Mouse (Mus musculus) heart, adult 8-10 months (tissue): ENCODE measurements around the gene Gas2l1. TPM values are rescaled to one million over a fixed set of nuclear protein-coding genes. Genes with fewer than 3 reads are reported as not detected.

Experiments
- DNase-seq: peaks from one replicate; pipeline ENCODE4 v3.0.0; 2022; ENCODE audit warnings: low spot score
- total RNA-seq, 4 experiments: library from RNA; stranded (reverse); gene quantifications; 2 replicates each; pipeline ENCODE4 v1.2.4; 2022

Gene Gas2l1
- total RNA-seq, 4 experiments from 2014 or later, result 13.8 to 18.1 (median 15.6) TPM

- no peak for DNase-seq
Observed at GRCm38 (mm10) chr11:5064282-5065055, 658 bp downstream of the Gas2l1 start.

DNA sequence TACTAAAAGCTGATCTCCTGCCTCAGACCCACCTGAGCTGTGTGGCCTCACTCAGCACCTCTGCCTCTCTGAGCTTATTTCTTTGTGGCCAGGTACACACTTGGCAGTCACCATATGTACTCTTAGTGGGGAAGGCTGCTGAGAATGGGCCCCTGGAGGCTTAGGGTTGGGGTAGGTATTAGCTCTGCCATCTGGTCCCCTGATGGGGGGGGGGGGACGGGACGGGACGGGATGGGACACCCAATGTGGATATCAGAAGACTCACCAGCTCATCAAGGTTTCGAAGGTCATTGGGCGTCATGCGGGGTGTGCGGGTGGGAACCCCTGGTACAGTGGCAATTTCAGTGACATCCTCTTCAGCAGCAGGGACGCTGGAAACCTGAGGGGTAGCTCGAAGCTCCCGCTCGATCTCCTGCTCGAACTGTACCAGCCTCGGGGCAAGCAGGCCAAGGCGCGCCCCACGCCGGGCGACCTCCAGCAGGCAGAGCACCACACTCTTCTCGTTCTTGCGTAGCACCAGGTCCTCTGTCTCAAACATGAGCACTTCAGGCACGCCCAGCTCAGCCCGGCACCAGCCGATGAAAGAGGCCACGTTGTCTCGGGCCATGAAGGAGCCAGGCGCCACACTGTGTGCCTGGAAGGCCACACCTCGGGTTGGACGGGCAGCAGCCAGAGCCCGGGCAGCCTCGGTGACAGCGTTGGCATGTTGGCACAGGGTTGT is 1.4 kb downstream of the Gas2l1 start:
- DNase-seq, result no peak

DNA sequence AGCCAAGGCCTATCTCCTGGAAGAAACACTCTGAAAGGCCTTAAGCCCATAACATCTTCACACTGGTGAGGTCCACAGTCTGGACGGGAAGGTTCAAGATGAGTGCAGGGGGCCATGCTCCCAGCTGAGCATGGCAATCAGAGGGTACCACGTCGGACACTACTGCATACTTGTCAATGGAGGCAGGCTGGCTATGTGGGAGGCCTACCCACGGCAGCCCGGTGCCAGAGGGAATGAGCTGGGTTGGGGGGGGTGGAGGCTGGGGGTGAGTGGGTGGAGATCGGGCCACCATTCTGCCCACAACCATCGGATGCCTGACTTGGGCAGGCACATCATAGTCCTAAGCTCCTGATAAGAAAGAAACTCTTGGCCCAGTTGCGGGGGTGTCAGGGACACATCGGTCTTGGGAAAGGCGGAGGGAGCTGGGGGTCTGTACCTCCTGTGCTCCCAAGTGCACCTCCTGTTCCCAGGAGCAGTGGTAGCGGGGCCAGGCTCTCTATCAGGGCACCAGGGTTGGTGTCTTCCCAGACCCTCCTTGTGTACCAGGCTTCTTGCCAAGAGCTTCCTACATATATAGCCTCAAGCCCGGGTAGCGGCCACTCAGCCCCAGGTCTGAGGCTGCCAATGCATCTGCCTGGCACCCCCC is 2.1 kb downstream of the Gas2l1 start:
- no peak for DNase-seq

DNA sequence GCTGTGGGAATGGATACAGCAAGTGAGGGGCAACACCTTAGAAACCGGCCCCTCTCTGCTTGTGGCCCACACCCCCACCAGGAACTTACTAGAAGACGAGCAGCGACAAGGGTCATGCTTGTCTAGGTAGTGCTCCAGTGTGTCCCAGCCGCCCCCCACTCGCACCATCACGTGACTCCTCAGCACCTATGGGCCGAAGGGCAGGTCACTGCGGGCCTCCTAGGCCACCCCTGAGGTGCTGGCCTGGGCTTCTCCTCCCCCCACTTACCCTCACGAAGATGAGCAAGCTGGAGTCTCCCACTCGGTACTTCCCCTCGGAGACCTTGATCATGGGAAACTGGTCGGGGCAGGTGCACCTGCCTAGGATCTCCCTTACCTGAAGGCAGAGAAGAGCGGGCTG is 2.8 kb downstream of the Gas2l1 start:
- DNase-seq, result no peak

DNA sequence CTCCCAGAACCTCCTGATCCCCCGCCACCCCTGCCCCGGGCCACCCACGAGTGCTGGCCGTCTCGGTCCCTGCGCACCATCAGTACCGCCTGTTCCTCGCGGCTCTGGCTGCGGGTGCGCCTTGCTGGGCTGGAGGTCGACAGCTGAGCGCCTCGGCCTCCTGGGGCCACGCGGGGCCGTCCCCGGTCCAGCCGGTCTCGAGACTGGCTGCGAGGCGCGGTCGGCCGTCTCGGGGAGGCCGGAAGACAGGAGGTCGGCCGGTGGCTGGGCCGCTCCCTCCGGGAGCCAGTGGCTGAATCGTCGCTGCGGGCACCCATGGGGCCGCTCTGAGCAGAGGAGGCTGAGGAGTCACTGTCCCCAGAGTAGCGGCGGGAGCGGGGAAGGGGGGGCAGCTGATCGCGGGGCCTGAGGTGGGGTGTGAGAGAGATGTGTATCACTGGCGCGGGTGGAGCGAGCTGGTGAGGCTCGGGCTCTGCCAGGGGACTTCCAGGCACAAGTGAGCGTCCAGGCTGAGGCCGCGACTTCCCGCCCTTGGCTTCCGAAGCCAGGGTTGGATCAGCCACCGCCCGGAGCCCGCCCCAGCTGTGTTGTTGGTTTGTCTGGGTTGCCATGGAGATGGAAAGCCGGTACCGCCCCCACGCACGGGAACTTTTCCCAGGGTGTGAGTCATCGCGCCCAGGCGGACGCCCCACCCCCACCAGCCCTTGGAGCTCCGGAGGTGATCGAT is 3.6 kb downstream of the Gas2l1 start:
- DNase-seq, result peak; percentile 98

DNA sequence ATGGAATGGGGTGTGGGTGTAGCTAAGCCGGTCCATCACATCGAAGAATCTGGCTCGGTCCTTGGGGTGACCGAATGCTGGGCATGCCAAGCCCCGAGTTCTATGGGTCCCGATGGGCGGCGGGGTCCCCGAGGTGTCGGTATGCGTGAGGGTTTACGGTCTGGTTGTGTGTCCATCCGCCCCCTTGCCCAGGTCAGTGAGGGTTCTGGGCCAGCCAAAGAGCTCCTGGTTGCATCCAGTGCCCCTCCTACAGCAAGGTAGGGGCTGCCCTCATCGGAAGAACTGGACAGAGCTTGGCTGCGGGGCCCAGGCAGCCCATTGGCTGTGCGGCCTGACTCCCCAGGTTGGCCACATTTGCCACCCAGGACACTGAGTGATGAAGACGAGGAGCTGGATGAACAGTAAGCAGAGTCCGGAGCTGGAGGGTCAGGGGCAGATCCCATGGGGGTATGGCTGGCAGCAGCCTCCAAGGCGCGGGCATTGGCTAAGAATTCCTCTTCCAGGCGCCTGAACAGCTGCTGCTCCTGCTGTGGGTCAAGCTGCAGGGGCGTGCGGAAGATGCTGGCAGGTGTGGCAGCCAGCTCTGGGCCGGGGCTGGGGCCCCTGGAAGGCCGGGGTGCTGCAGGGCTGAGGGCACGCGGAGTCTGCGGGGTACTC is 4.2 kb downstream of the Gas2l1 start:
- peak; percentile 18 for DNase-seq

DNA sequence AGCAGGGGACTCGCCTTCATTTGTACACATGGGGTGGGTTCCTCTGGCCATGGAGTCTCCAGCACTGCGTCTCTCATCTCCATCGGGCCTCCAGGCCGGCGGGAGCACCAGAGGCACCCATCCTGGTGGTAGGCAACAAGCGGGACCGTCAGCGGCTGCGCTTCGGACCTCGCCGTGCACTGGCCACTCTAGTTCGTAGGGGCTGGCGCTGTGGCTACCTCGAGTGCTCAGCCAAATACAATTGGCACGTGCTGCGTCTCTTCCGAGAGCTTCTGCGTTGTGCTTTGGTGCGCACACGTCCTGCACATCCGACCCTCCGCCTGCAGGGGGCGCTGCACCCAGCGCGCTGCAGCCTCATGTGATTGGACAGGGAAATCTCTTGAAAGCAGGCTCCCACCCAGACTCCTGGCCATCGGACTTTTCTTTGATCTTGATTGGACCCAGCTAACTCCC is 5.4 kb downstream of the Gas2l1 start:
- DNase-seq, result peak; percentile 20

GRCm38 (mm10) chr11:5059230-5059629 is 5.9 kb downstream of the Gas2l1 start:
- no peak for DNase-seq

- DNase-seq, result no peak
Observed at GRCm38 (mm10) chr11:5058783-5059182, 6.3 kb downstream of the Gas2l1 start.

DNA sequence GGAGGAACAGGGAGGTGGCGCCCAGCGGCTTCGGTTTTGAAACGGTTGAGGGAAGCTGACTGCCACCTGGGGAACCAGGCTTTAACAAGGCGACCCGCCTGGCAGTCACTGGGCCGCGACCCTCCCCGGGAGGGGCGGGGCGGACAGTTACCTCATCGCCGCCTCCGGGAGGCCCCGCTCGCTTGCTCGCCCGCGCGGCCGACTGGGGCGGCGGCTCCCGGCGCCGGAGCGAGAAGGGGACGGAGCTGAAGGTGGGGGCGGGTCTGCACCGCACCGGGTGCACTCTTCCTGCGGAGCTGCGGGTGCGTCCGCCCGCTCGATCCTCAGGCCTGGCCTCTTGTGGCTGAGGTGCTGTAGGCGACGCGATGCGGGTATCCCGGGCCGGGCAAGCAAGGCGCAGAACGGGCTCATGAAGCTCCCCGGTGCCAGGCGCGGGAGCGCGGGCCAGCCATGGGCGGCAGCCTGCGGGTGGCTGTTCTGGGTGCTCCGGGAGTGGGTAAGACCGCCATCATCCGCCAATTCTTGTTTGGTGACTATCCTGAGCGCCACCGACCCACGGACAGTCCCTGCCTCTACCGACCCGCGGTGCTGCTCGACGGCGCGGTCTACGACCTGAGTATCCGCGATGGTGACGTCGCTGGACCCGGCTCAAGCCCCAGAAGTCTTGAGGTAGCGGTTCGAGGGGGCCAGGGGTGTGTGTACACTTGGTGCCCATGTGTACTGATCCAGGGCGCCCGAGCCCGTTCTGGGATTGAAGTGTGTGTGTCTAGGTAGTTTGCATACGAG is 7.1 kb downstream of the Gas2l1 start, which contains the start of gene Rasl10a:
TSS of gene Rasl10a (plus strand) at position 273 of the 786 bp plus-strand sequence.
- DNase-seq, result no peak

GRCm38 (mm10) chr11:5057541-5057855 is 7.6 kb downstream of the Gas2l1 start:
- DNase-seq, result no peak

DNA sequence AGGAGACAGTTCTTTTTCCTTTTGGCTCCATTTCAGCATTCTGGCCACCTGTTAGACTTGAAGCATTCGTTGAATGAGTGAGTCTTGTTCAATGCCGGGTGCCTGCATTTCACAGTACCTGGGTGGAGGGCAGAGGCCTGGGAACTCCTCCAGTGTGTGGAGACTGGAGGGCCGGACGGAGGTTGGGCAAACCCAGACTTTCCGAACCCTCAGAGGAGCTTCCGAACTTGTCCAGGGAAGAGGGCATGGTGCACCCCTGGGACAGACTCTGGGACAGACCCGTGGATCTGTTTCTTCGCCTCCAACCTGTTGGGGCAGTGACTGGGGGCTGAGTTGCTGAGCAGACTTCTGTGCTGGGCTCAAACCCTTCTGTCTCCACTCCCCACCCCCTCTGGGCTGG is 8.1 kb downstream of the Gas2l1 start:
- no peak for DNase-seq

- no peak for DNase-seq
Observed at GRCm38 (mm10) chr11:5055945-5056938, 8.9 kb downstream of the Gas2l1 start.

- no peak for DNase-seq
Observed at GRCm38 (mm10) chr11:5054874-5055273, 10.3 kb downstream of the Gas2l1 start.

DNA sequence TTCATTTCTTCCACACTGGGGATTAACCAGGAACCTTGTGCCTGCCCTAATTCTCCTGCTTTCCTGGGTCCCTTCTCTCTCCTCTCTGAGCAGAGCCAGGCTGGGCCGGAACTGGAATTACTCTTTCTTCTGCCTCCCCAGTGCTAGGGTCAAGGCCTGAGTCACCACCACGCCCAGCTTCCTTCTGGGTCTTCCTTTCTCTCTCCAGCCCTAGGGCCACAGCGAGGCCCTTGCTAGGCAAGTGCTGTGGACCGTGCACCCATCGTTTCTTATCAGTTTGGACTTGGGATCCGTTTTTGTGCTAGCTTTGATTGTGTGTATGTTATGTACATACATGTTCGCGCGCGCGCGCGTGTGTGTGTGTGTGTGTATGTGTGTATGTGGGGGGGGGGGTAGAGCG is 11.0 kb downstream of the Gas2l1 start:
- DNase-seq, result no peak

DNA sequence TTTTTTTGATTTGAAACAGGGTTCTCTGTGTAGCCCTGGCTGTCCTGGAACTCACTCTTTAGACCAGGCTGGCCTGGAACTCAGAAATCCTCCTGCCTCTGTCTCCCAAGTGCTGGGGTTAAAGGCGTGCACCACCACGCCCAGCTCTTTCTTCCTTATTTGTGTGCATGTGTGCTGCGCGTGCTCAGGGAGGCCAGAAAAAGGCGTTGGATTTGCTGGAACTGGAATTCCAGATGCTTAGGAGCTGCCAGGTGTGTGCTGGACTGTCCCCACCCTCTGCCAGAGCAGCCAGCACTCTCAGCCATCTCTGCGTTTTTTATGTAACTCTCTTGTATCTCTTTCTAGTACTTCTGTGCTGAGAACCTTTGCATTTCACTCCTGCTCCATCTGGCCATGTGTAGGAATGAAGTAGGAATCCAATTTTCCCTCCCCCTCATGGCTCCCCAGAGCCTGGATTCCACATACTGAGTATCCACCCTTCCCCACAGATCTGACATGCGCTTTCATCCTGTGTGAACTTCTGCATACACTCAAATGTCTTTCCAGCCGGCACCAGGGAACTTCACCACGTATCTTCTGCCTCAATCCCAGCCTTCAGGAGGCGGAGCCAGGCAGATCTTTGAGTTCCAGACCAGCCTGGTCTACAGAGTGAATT is 12.8 kb downstream of the Gas2l1 start:
- no peak for DNase-seq

DNA sequence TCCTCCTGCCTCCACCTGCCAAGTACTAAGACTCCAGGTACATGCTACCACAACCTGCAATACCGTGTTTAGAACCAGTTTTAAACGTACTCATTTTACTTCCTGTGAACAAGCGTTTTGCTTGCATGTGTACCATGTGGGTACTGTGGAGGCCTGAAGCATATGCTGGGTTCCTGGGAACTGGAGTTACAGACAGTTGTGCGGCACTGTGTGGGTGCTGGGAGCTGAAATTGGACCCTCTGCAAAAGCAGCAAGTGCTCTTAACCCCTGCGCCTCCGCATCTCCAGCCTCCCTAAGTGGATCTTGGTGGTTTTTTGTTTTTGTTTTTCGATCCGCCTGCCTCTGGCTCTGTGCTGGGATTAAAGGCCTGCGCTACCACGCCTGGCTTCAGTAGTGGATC is 13.5 kb downstream of the Gas2l1 start:
- no peak for DNase-seq

DNA sequence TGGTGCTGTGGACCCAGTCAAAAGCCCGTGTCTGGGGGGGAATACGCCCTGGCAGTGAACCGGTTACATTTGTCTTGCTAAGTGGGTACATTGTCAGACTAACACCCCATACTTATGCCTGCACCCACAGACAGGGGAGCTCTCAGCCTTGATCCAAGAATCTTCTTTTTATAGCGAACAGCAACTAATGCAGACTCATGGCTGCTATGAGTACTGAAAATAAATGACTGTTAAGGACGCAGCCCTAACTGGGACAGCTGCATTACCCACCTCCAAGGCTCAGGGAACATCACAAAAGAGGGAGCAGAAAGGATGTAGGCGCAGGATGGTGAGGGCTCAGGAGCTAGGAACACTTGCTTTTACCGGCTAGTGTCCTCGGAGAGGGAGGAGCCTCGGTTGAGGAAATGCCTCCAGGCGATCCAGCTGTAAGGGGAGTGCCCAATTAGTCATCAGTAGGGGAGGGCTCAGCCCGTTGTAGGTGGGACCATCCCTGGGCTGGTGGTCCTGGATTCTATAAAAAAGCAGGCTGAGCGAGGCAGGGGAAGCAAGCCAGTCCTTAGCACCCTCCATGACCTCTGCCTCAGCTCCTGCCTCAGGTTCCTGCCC is 18.7 kb downstream of the Gas2l1 start:
- DNase-seq, result no peak
